Mouse (Mus musculus): ENCODE data around the gene Kcnj6.

DNA sequence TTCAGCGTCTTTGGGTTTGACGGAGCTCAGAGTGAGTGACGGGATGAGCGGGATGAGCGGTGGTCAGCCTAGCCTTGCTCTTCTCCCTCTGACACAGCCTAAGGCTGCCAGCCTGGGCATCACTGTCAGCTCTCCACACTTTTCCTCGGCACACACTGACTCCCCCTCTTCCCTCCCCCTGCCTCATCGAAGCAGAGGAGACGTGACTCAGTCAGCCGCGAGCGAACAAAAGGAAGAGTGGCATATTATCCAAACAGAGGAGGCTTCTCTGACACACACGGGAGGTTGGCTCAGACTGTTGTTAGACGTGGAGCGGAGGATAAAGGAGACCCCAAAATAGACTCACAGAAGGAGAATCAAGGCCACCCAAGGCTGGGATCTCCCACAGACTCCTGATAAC is 147.1 kb downstream of the Kcnj6 start:
- TF ChIP-seq CTCF (IDR thresholded peaks at IDR 0.05; ENCODE audit: control insufficient read depth, insufficient read depth, insufficient replicate concordance, low read depth, low read length), result no peak
- no peak for TF ChIP-seq POLR2A (IDR thresholded peaks at IDR 0.05; ENCODE audit: control insufficient read depth, low read depth, low read length)
